Mouse (Mus musculus) mouse trophoblast stem cell (cell line): ENCODE data around the gene Cul5.

Experiments used
- in situ Hi-C, 2 experiments: fragments of 300-500 bp; cut with MseI, MboI; formaldehyde crosslinking; loops; 2 replicates in 1 of 2; 3 replicates in 1 of 2; pipeline ENCODE4 v1.15.1; 2025

Gene Cul5

GRCm38 (mm10) chr9:53607816-53608215, 62.0 kb downstream of the Cul5 start:
- in situ Hi-C loops = no loop called here

- in situ Hi-C loops = no loop called here
These were observed 62.6 kb downstream of the Cul5 start for GRCm38 (mm10) chr9:53607192-53607591.

- in situ Hi-C loops = no loop called here
These were observed 64.9 kb downstream of the Cul5 start for GRCm38 (mm10) chr9:53604954-53605353.

GRCm38 (mm10) chr9:53603849-53604248, 66.0 kb downstream of the Cul5 start:
- in situ Hi-C loops = no loop called here

GRCm38 (mm10) chr9:53603384-53603783, 66.4 kb downstream of the Cul5 start:
- in situ Hi-C loops = no loop called here

- in situ Hi-C loops = no loop called here
These were observed 68.3 kb downstream of the Cul5 start for GRCm38 (mm10) chr9:53601541-53601940.

GRCm38 (mm10) chr9:53598631-53599030, 71.2 kb downstream of the Cul5 start:
- in situ Hi-C loops = no loop called here

GRCm38 (mm10) chr9:53596971-53597600, 72.7 kb downstream of the Cul5 start:
- in situ Hi-C loops = no loop called here

- in situ Hi-C loops = no loop called here
These were observed 75.0 kb downstream of the Cul5 start for GRCm38 (mm10) chr9:53594764-53595163.

GRCm38 (mm10) chr9:53581870-53582269, 87.9 kb downstream of the Cul5 start:
- in situ Hi-C loops = no loop called here

- in situ Hi-C loops = no loop called here
These were observed 94.1 kb downstream of the Cul5 start for GRCm38 (mm10) chr9:53575721-53576120.

GRCm38 (mm10) chr9:53572516-53573307, 97.1 kb downstream of the Cul5 start:
- in situ Hi-C loops = no loop called here

- in situ Hi-C loops = no loop called here
These were observed 99.2 kb downstream of the Cul5 start for GRCm38 (mm10) chr9:53570662-53571061.
